Mouse (Mus musculus): ENCODE data around the gene Ensa.

GRCm38 (mm10) chr3:95627763-95628162 is 3.0 kb downstream of the Ensa start:
- TF ChIP-seq CTCF (IDR thresholded peaks at IDR 0.05; ENCODE audit: borderline replicate concordance, insufficient read depth, low read depth, low read length) (0 out of 2 replicates have a peak, but pooled peaks have one; percentile 2), POLR2A (IDR thresholded peaks at IDR 0.05; ENCODE audit: borderline replicate concordance, insufficient read depth, low read length) (no peak)
